Mouse (Mus musculus): ENCODE results near the gene Nlrp4c.

DNA sequence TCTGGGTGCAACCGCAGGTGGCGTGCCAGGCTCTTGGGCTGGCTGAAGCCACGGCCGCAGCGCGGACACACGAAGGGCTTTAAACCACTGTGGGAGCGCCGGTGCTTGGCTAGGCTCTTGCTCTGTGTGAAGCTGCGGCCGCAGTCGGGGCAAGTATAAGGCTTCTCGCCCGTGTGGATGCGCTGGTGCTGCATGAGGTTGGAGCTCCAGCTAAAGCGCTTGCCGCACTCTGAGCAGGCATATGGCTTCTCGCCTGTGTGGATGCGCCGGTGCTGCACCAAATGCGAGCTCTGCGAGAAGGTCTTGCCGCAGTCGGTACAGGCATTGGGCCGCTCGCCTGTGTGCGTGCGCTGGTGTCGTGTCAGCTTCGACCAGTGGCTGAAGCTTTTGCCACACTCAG, 87.7 kb downstream of the Nlrp4c start:
- no peak for TF ChIP-seq POLR2A (IDR thresholded peaks at IDR 0.05; ENCODE audit: insufficient read depth, low read depth, low read length)
- no peak for TF ChIP-seq CTCF (IDR thresholded peaks at IDR 0.05; ENCODE audit: insufficient read depth, low read depth, low read length)
